Mouse (Mus musculus): ENCODE measurements at regions not wholly inside any gene's neighbourhood (a gene's known extent, or its start where the extent isn't known, plus 50 kb on each side); places are given as distances from the start of the nearest gene placed in this dataset.
A peak's percentile ranks its signal among the peaks of the same experiment; 100 is the strongest.

GRCm38 (mm10) chr2:79510485-79511094 is 54.0 kb upstream of the Cerkl start:
- DNase-seq: no peak
- intact Hi-C loops (cut with DNase I): loop anchor here (5.0 kb wide), 2 partner anchors 132 to 267 kb away; no protein-coding TSS in a partner anchor

GRCm38 (mm10) chr2:79511108-79511507 is 54.5 kb upstream of the Cerkl start:
- intact Hi-C loops (cut with DNase I): loop anchor here (5.0 kb wide), 2 partner anchors 131 to 266 kb away; no protein-coding TSS in a partner anchor
- no peak for DNase-seq

- intact Hi-C loops (cut with DNase I): loop anchor here (5.0 kb wide), 2 partner anchors 131 to 266 kb away; no protein-coding TSS in a partner anchor
- peak; percentile 77 for DNase-seq
Measured at GRCm38 (mm10) chr2:79511676-79512323, 55.2 kb upstream of the Cerkl start.

GRCm38 (mm10) chr2:79512374-79512773 is 55.8 kb upstream of the Cerkl start:
- no peak for DNase-seq
- intact Hi-C loops (cut with DNase I): loop anchor here (5.0 kb wide), 2 partner anchors 130 to 265 kb away; no protein-coding TSS in a partner anchor

- intact Hi-C loops (cut with DNase I): loop anchor here (5.0 kb wide), 2 partner anchors 129 to 264 kb away; no protein-coding TSS in a partner anchor
- no peak for DNase-seq
Measured at GRCm38 (mm10) chr2:79513726-79514125, 57.1 kb upstream of the Cerkl start.

GRCm38 (mm10) chr2:79518046-79518750 is 61.6 kb upstream of the Cerkl start:
- intact Hi-C loops (cut with DNase I): loop anchor here (5.0 kb wide), 1 partner anchor 749 kb away; no protein-coding TSS in a partner anchor
- no peak for DNase-seq

- intact Hi-C loops (cut with DNase I): loop anchor here (5.0 kb wide), 1 partner anchor 747 kb away; no protein-coding TSS in a partner anchor
- DNase-seq: no peak
Measured at GRCm38 (mm10) chr2:79519799-79520449, 63.3 kb upstream of the Cerkl start.

- intact Hi-C loops (cut with DNase I): no loop called here
Measured at GRCm38 (mm10) chr2:79523441-79523840, 66.9 kb upstream of the Cerkl start.

GRCm38 (mm10) chr2:79527529-79527928 is 70.9 kb upstream of the Cerkl start:
- intact Hi-C loops (cut with DNase I): no loop called here
- no peak for DNase-seq

More at GRCm38 (mm10) chr2:79523441-79523840, 66.9 kb upstream of the Cerkl start:
- no peak for DNase-seq

- no peak for DNase-seq
- intact Hi-C loops (cut with DNase I): no loop called here
Measured at GRCm38 (mm10) chr2:79528347-79528990, 71.9 kb upstream of the Cerkl start.

- no peak for DNase-seq
- intact Hi-C loops (cut with DNase I): no loop called here
Measured at GRCm38 (mm10) chr2:79529185-79529584, 72.6 kb upstream of the Cerkl start.

GRCm38 (mm10) chr2:79532610-79533160 is 76.1 kb upstream of the Cerkl start:
- intact Hi-C loops (cut with DNase I): no loop called here

GRCm38 (mm10) chr2:79537126-79537875 is 80.7 kb upstream of the Cerkl start:
- peak; percentile 8 for DNase-seq
- intact Hi-C loops (cut with DNase I): no loop called here

More at GRCm38 (mm10) chr2:79532610-79533160, 76.1 kb upstream of the Cerkl start:
- DNase-seq: no peak

GRCm38 (mm10) chr2:79540384-79540783 is 83.8 kb upstream of the Cerkl start:
- DNase-seq: no peak
- intact Hi-C loops (cut with DNase I): no loop called here

- no peak for DNase-seq
- intact Hi-C loops (cut with DNase I): no loop called here
Measured at GRCm38 (mm10) chr2:79542191-79542980, 85.8 kb upstream of the Cerkl start.

- intact Hi-C loops (cut with DNase I): no loop called here
- DNase-seq: no peak
Measured at GRCm38 (mm10) chr2:79543456-79543855, 86.9 kb upstream of the Cerkl start.

- intact Hi-C loops (cut with DNase I): no loop called here
- DNase-seq: no peak
Measured at GRCm38 (mm10) chr2:79543948-79544792, 87.6 kb upstream of the Cerkl start.
